Mouse (Mus musculus) hindbrain, embryonic 11.5 days (tissue): ENCODE results near the gene Hand2. TPM values are rescaled to one million over a fixed set of nuclear protein-coding genes. Genes with fewer than 3 reads are reported as not detected.

ENCODE experiments used
- ATAC-seq: fragments of 200-750 bp; cut with Nextera tagmentation; 2 replicates; pipeline ENCODE4 v1.8.0; 2017; ENCODE audit warnings: mild to moderate bottlenecking, moderate TSS enrichment, moderate library complexity; ENCODE audit not compliant: low FRiP score
- DNase-seq: peaks from one replicate; pipeline ENCODE4 v3.0.0-alpha.2; 2015; ENCODE audit warnings: low spot score
- H3K27ac ChIP-seq: fragments of 300-500 bp; sonication (generic); 2 replicates; pipeline ENCODE4 v1.5.1; 2014; ENCODE audit warnings: mild to moderate bottlenecking, low read depth, low read length
- H3K27me3 ChIP-seq: fragments of 300-500 bp; sonication (generic); 2 replicates; pipeline ENCODE4 v1.6.1; 2014; ENCODE audit warnings: mild to moderate bottlenecking, low read length, moderate library complexity, mixed read lengths; ENCODE audit not compliant: control insufficient read depth, insufficient read depth
- H3K36me3 ChIP-seq: fragments of 300-500 bp; sonication (generic); 2 replicates; pipeline ENCODE4 v1.6.1; 2014; ENCODE audit warnings: mild to moderate bottlenecking, low read length, moderate library complexity, mixed read lengths; ENCODE audit not compliant: control insufficient read depth, insufficient read depth
- H3K4me1 ChIP-seq: fragments of 300-500 bp; sonication (generic); replicated peaks from 2 replicates; pipeline ENCODE4 v1.6.1; 2014; ENCODE audit warnings: low read length, mixed read lengths; ENCODE audit not compliant: control insufficient read depth, insufficient read depth
- H3K4me2 ChIP-seq: fragments of 300-500 bp; sonication (generic); replicated peaks from 2 replicates; pipeline ENCODE4 v1.6.1; 2014; ENCODE audit warnings: mild to moderate bottlenecking, low read depth, low read length
- H3K4me3 ChIP-seq: fragments of 300-500 bp; sonication (generic); 2 replicates; pipeline ENCODE4 v1.5.1; 2014; ENCODE audit warnings: low read depth, low read length
- H3K9ac ChIP-seq: fragments of 300-500 bp; sonication (generic); 2 replicates; pipeline ENCODE4 v1.6.1; 2014; ENCODE audit warnings: low read depth, low read length
- H3K9me3 ChIP-seq: fragments of 300-500 bp; sonication (generic); 2 replicates; pipeline ENCODE4 v1.6.1; 2016; ENCODE audit warnings: low read length; ENCODE audit not compliant: control insufficient read depth
- whole genome bisulfite sequencing: fragments of 180-500 bp; shearing (Covaris S2); extraction: QIAGEN DNeasy Blood & Tissue Kit; methylation state at CpG from one replicate; pipeline ENCODE4 v1.1.7; 2014; 5-methylcytosine and 5-hydroxymethylcytosine counted together
- polyA plus RNA-seq: library from polyadenylated mRNA; unstranded; fragments of >200 nt; fragmentation: Nextera tagmentation; extraction: Ambion mirVana; gene quantifications from 2 replicates; pipeline ENCODE4 v1.2.1, GENCODE M21; 2014

The Hand2 gene
- polyA plus RNA-seq, 1 experiment from 2014 or later: not detected

- Histone ChIP-seq H3K4me2 (no peak overlapping the region), H3K4me3 (no peak overlapping the region), H3K36me3 (no peaks in the 10 kb centered on the region), H3K9me3 (no peaks in the 10 kb centered on the region), H3K4me1 (peaks cover 8% of the 10 kb centered on the region; the same call in 1 of the 2 replicates), H3K27me3 (peaks cover 92% of the 10 kb centered on the region), H3K27ac (no peak overlapping the region), H3K9ac (no peak overlapping the region)
- ATAC-seq (no peak), DNase-seq (peak; percentile 72)
- WGBS: 1% methylated on average over 30 of the region's 31 CpGs
Measured at GRCm38 (mm10) chr8:57322961-57323941, 2.5 kb downstream of the Hand2 start.

- no peak overlapping the region for H3K9ac ChIP-seq
- no peak overlapping the region for H3K4me3 ChIP-seq
- no peak overlapping the region for H3K4me2 ChIP-seq
- ATAC-seq (no peak), DNase-seq (peak; percentile 51)
- no peaks in the 10 kb centered on the region for H3K36me3 ChIP-seq
- peaks cover 13% of the 10 kb centered on the region for H3K4me1 ChIP-seq
- H3K9me3 ChIP-seq: no peaks in the 10 kb centered on the region
- 2% methylated on average over 12 of the region's 12 CpGs for WGBS
- H3K27ac ChIP-seq: no peak overlapping the region
- peaks cover 92% of the 10 kb centered on the region for H3K27me3 ChIP-seq
Measured at GRCm38 (mm10) chr8:57324091-57324490, 3.3 kb downstream of the Hand2 start.

GRCm38 (mm10) chr8:57324671-57325070 lies 3.9 kb downstream of the Hand2 start:
- WGBS: 4% methylated on average over 5 of the region's 5 CpGs
- DNase-seq: peak; percentile 55
- H3K27ac ChIP-seq: no peak overlapping the region
- peaks cover 92% of the 10 kb centered on the region for H3K27me3 ChIP-seq
- no peak overlapping the region for H3K4me2 ChIP-seq
- no peaks in the 10 kb centered on the region for H3K9me3 ChIP-seq
- H3K4me1 ChIP-seq: peaks cover 13% of the 10 kb centered on the region
- no peak overlapping the region for H3K9ac ChIP-seq
- no peak for ATAC-seq
- no peak overlapping the region for H3K4me3 ChIP-seq
- no peaks in the 10 kb centered on the region for H3K36me3 ChIP-seq

- DNase-seq: peak; percentile 60
- Histone ChIP-seq H3K27ac (no peak overlapping the region), H3K36me3 (no peaks in the 10 kb centered on the region), H3K4me2 (no peak overlapping the region), H3K9ac (no peak overlapping the region), H3K4me3 (no peak overlapping the region), H3K9me3 (no peaks in the 10 kb centered on the region), H3K4me1 (peaks cover 13% of the 10 kb centered on the region), H3K27me3 (peaks cover 92% of the 10 kb centered on the region)
- WGBS: under 1% methylated on average over 18 of the region's 21 CpGs
- no peak for ATAC-seq
Measured at GRCm38 (mm10) chr8:57325111-57325891, 4.5 kb downstream of the Hand2 start.

GRCm38 (mm10) chr8:57326091-57327065 lies 5.6 kb downstream of the Hand2 start:
- no peak overlapping the region for H3K27ac ChIP-seq
- H3K4me3 ChIP-seq: no peak overlapping the region
- DNase-seq (peak; percentile 67), ATAC-seq (no peak)
- H3K27me3 ChIP-seq: peaks cover 92% of the 10 kb centered on the region
- no peaks in the 10 kb centered on the region for H3K36me3 ChIP-seq
- H3K9me3 ChIP-seq: no peaks in the 10 kb centered on the region
- peaks cover 12% of the 10 kb centered on the region for H3K4me1 ChIP-seq
- no peak overlapping the region for H3K9ac ChIP-seq
- no peak overlapping the region for H3K4me2 ChIP-seq
- 1% methylated on average over 27 of the region's 27 CpGs for WGBS

GRCm38 (mm10) chr8:57327281-57328160 lies 6.7 kb downstream of the Hand2 start:
- H3K4me2 ChIP-seq: no peak overlapping the region
- peaks cover 92% of the 10 kb centered on the region for H3K27me3 ChIP-seq
- H3K4me3 ChIP-seq: no peak overlapping the region
- ATAC-seq: no peak
- DNase-seq: peak; percentile 59
- H3K4me1 ChIP-seq: peaks cover 7% of the 10 kb centered on the region; the same call in 1 of the 2 replicates
- H3K27ac ChIP-seq: no peak overlapping the region
- H3K36me3 ChIP-seq: no peaks in the 10 kb centered on the region
- no peaks in the 10 kb centered on the region for H3K9me3 ChIP-seq
- no peak overlapping the region for H3K9ac ChIP-seq
- WGBS: 1% methylated on average over 29 of the region's 29 CpGs

GRCm38 (mm10) chr8:57328161-57328920 lies 7.6 kb downstream of the Hand2 start:
- under 1% methylated on average over 42 of the region's 42 CpGs for WGBS
- Histone ChIP-seq H3K4me1 (peaks cover 7% of the 10 kb centered on the region; the same call in 1 of the 2 replicates), H3K9me3 (no peaks in the 10 kb centered on the region), H3K4me2 (peak overlapping the region; percentile 1; the same call in 1 of the 2 replicates), H3K27me3 (peaks cover 93% of the 10 kb centered on the region), H3K36me3 (no peaks in the 10 kb centered on the region), H3K27ac (no peak overlapping the region), H3K4me3 (peak overlapping the region; percentile 10; the same call in 1 of the 2 replicates), H3K9ac (no peak overlapping the region)
- ATAC-seq (peak; percentile 87), DNase-seq (peak; percentile 81)
